In the genomic region with DNA sequence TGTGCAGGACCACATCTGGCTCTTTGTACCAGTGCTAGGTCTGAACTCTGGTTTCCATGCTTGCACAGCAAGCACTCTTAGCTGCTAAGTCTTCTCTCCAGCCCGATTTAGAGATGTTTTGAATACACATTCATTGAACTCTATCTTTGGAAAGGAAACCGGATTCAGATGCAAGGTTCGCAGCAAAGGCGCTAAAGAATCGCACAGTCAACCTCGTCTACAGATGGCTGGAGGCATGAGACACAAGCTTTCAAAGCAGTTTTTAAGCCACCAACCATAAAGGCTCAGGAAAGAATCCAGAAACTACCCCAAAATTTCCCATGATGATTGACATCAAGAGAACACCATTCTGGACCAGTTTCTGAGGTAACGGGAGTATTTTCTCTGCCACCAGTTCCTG, we compare ENCODE assay signal across 22 mouse cellular contexts.
A peak's percentile ranks its signal among the peaks of the same experiment; 100 is the strongest.
DNase-seq lines count a peak whose midpoint lies in the region; ATAC-seq and TF ChIP-seq lines count a peak whose summit lies in the region.
"Had no signal": no experiment of that assay in that cellular context is flagged by ENCODE, and none has a peak within 500 bp of the region (broad histone marks: within the 10 kb centered on the region; RNA-seq: fewer than 3 reads in every experiment).

No protein-coding gene starts in this region.

- H3K27me3 ChIP-seq in midbrain, postnatal 0 days (ENCODE audit: insufficient read depth, low read length) = no peaks in the 10 kb centered on the region
- no peaks in the 10 kb centered on the region for H3K27me3 ChIP-seq in lung, postnatal 0 days (replicated peaks; ENCODE audit: insufficient read depth, low read length)
- H3K27me3 ChIP-seq: embryonic facial prominence, embryonic 13.5 days; forebrain, embryonic 13.5 days; heart, embryonic 12.5 days had no signal

- no peaks in the 10 kb centered on the region for H3K4me1 ChIP-seq in midbrain, postnatal 0 days (ENCODE audit: insufficient read depth, low read length)
- no peaks in the 10 kb centered on the region for H3K4me1 ChIP-seq in lung, postnatal 0 days (ENCODE audit: insufficient read depth, low read depth, low read length)
- H3K4me1 ChIP-seq: embryonic facial prominence, embryonic 13.5 days; forebrain, embryonic 13.5 days had no signal

- H3K4me2 ChIP-seq in midbrain, postnatal 0 days (ENCODE audit: low read depth, low read length, poor library complexity, severe bottlenecking) = no peak overlapping the region
- no peak overlapping the region for H3K4me2 ChIP-seq in lung, postnatal 0 days (replicated peaks; ENCODE audit: low read depth, low read length)
- H3K4me2 ChIP-seq: embryonic facial prominence, embryonic 13.5 days; forebrain, embryonic 13.5 days; heart, embryonic 12.5 days; hindbrain, embryonic 14.5 days had no signal

- H3K9ac ChIP-seq in midbrain, postnatal 0 days (replicated peaks; ENCODE audit: low read length, poor library complexity, severe bottlenecking) = no peak overlapping the region
- no peak overlapping the region for H3K9ac ChIP-seq in lung, postnatal 0 days (replicated peaks; ENCODE audit: low read depth)
- H3K9ac ChIP-seq: embryonic facial prominence, embryonic 13.5 days; forebrain, embryonic 13.5 days; heart, embryonic 12.5 days; hindbrain, embryonic 14.5 days had no signal

- ATAC-seq in midbrain, postnatal 0 days (ENCODE audit: low FRiP score) = no peak
- ATAC-seq in lung, postnatal 0 days = no peak
- ATAC-seq: CD4-positive, CD25-positive, alpha-beta regulatory T cell, adult 4 months; forebrain, embryonic 13.5 days had no signal

- peak; percentile 10 to 20 for DNase-seq in left cerebral cortex, adult 18-20 months (ENCODE audit: low spot score in 2 of 2)
- no peak for DNase-seq in left cerebral cortex, adult 8-10 months (ENCODE audit: low spot score in 2 of 2)
- DNase-seq in right cerebral cortex, adult 18-20 months = peak; percentile 11
- no peak for DNase-seq in right cerebral cortex, postnatal 14 days
- peak; percentile 11 to 55 for DNase-seq in frontal cortex, postnatal 36 days (ENCODE audit: low spot score in 2 of 2)
- no peak for DNase-seq in midbrain, postnatal 0 days (ENCODE audit: low spot score)
- DNase-seq in lung, postnatal 0 days (ENCODE audit: low spot score) = no peak
- DNase-seq: adrenal gland, adult 8-10 months; adrenal gland, postnatal 36 days; B cell, adult 2 months; cerebellum, adult 18-20 months; cerebellum, adult 9-11 months; cerebellum, postnatal 36 days; gastrocnemius, adult 2 months; gastrocnemius, postnatal 25 days had no signal

- no peaks in the 10 kb centered on the region for H3K9me3 ChIP-seq in midbrain, postnatal 0 days (ENCODE audit: low read length)
- no peaks in the 10 kb centered on the region for H3K9me3 ChIP-seq in lung, postnatal 0 days (ENCODE audit: low read length)
- H3K9me3 ChIP-seq: embryonic facial prominence, embryonic 13.5 days; forebrain, embryonic 13.5 days; G1E; heart, embryonic 12.5 days; hindbrain, embryonic 10.5 days had no signal

- 92% methylated on average over 7 of the region's 7 CpGs for WGBS in midbrain, postnatal 0 days
- 85% methylated on average over 7 of the region's 7 CpGs for WGBS in lung, postnatal 0 days

- no peak for TF ChIP-seq EP300 in lung, postnatal 0 days (IDR thresholded peaks at IDR 0.05)

- H3K27ac ChIP-seq in midbrain, postnatal 0 days (ENCODE audit: low read depth, low read length) = no peak overlapping the region
- no peak overlapping the region for H3K27ac ChIP-seq in lung, postnatal 0 days (ENCODE audit: low read length)
- H3K27ac ChIP-seq: embryonic facial prominence, embryonic 13.5 days; forebrain, embryonic 13.5 days; gastrocnemius, adult 2 months; hindbrain, embryonic 10.5 days; hindbrain, embryonic 14.5 days had no signal

- H3K36me3 ChIP-seq in midbrain, postnatal 0 days (ENCODE audit: insufficient read depth, low read length) = no peaks in the 10 kb centered on the region
- no peaks in the 10 kb centered on the region for H3K36me3 ChIP-seq in lung, postnatal 0 days (ENCODE audit: insufficient read depth, low read length)
- H3K36me3 ChIP-seq: embryonic facial prominence, embryonic 13.5 days; G1E; heart, embryonic 12.5 days; hindbrain, embryonic 10.5 days had no signal

- H3K4me3 ChIP-seq in midbrain, postnatal 0 days (ENCODE audit: low read depth, low read length) = no peak overlapping the region
- no peak overlapping the region for H3K4me3 ChIP-seq in lung, postnatal 0 days (ENCODE audit: low read depth, low read length)
- H3K4me3 ChIP-seq: embryonic facial prominence, embryonic 13.5 days; forebrain, embryonic 13.5 days; gastrocnemius, adult 2 months; heart, embryonic 12.5 days; hindbrain, embryonic 10.5 days had no signal

- no peak for TF ChIP-seq CTCF in midbrain, postnatal 0 days (IDR thresholded peaks at IDR 0.05)
- TF ChIP-seq CTCF in lung, postnatal 0 days (IDR thresholded peaks at IDR 0.05) = no peak

Comparison
In these comparisons a context has a peak if more than half of its experiments do, and no peak if none do; other contexts are left out.
1. DNase-seq: peak in left cerebral cortex, adult 18-20 months (2 of 2), right cerebral cortex, adult 18-20 months (single experiment) and frontal cortex, postnatal 36 days (2 of 2); none in left cerebral cortex, adult 8-10 months (0 of 2), right cerebral cortex, postnatal 14 days (single experiment), midbrain, postnatal 0 days (single experiment) and lung, postnatal 0 days (single experiment).